Comparison of ENCODE assay signal across 11 mouse cellular contexts in the genomic region with DNA sequence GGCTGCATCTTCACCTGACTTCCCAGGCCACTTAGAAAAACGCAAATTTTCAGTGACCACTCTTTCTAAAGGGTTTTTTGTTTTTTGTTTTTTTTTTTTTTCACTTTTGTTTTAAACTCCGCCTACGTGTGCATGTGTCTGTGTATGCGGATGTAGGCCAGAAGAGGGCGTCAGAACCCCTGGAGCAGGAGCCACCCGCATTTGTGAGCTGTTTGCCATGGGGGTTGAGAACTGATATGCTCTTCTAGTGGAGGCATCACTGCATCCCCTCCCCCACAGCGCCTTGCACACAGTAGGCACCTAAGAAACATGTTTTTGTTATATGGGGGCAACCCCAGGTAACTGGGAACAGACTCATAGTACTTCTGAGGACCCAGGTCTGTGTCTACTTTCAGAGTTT. TPM values are rescaled to one million over a fixed set of nuclear protein-coding genes. Genes with fewer than 3 reads are reported as not detected.
DNase-seq lines count a peak whose midpoint lies in the region; ATAC-seq and TF ChIP-seq lines count a peak whose summit lies in the region.
"Had no signal": no experiment of that assay in that cellular context is flagged by ENCODE, and none has a peak within 500 bp of the region (broad histone marks: within the 10 kb centered on the region; RNA-seq: fewer than 3 reads in every experiment).

No protein-coding gene starts in this region.

- peaks cover 6% of the 10 kb centered on the region for H3K4me1 ChIP-seq in liver, embryonic 11.5 days (replicated peaks; ENCODE audit: control insufficient read depth, insufficient read depth, low read length)

- H3K36me3 ChIP-seq in liver, embryonic 11.5 days (ENCODE audit: control insufficient read depth, insufficient read depth, low read length): no peaks in the 10 kb centered on the region
- H3K36me3 ChIP-seq: neural tube, embryonic 12.5 days had no signal

- H3K4me2 ChIP-seq in liver, embryonic 11.5 days: no peak overlapping the region
- H3K4me2 ChIP-seq: neural tube, embryonic 12.5 days had no signal

- no peak for ATAC-seq in liver, embryonic 11.5 days (replicated peaks; ENCODE audit: low FRiP score)
- ATAC-seq in erythroblast, adult 5-6 weeks (replicated peaks; ENCODE audit: low FRiP score, poor library complexity, severe bottlenecking): no peak

- peaks cover 45% of the 10 kb centered on the region for H3K27me3 ChIP-seq in liver, embryonic 11.5 days (replicated peaks; ENCODE audit: control insufficient read depth, insufficient read depth, low read length)

- TF ChIP-seq CTCF in brain, embryonic 14.5 days (IDR thresholded peaks at IDR 0.05; ENCODE audit: borderline replicate concordance, extremely low read depth, insufficient read depth, insufficient read length): peak; percentile 52

- no peak overlapping the region for H3K27ac ChIP-seq in liver, embryonic 11.5 days (ENCODE audit: low read depth, low read length)
- H3K27ac ChIP-seq: neural tube, embryonic 12.5 days had no signal

- H3K9ac ChIP-seq in liver, embryonic 11.5 days (ENCODE audit: low read depth, low read length): no peak overlapping the region
- H3K9ac ChIP-seq: neural tube, embryonic 12.5 days had no signal

- 15% methylated on average over 7 of the region's 7 CpGs for whole genome bisulfite sequencing in liver, embryonic 11.5 days

- no peak for TF ChIP-seq POLR2A in brain, embryonic 14.5 days (IDR thresholded peaks at IDR 0.05; ENCODE audit: borderline replicate concordance, extremely low read depth, insufficient read depth, insufficient read length, poor library complexity, severe bottlenecking)

- DNase-seq in adrenal gland, postnatal 14 days: peak; percentile 41
- no peak for DNase-seq in adrenal gland, postnatal 36 days
- peak; percentile 15 for DNase-seq in liver
- DNase-seq in liver, embryonic 11.5 days (ENCODE audit: low spot score): no peak
- peak; percentile 50 for DNase-seq in brain, embryonic 14.5 days (ENCODE audit: low read depth)
- DNase-seq in mesoderm, embryonic 11.5 days (ENCODE audit: low read depth, low spot score): peak; percentile 58
- no peak for DNase-seq in spleen, postnatal 14 days (ENCODE audit: low spot score in 2 of 2)
- DNase-seq: gastrocnemius, postnatal 14 days; kidney, adult 18-20 months had no signal

- no peaks in the 10 kb centered on the region for H3K9me3 ChIP-seq in liver, embryonic 11.5 days (ENCODE audit: control insufficient read depth, low read length)
- H3K9me3 ChIP-seq: neural tube, embryonic 12.5 days had no signal

- H3K4me3 ChIP-seq in liver, embryonic 11.5 days (ENCODE audit: low read depth, low read length): no peak overlapping the region
- H3K4me3 ChIP-seq: neural tube, embryonic 12.5 days had no signal

RNA-seq across cellular contexts. Expression of a gene that starts 2.2 kb away (rescaled TPM):
- total RNA-seq in adrenal gland, postnatal 14 days (2021): 9.6 and 13.7 TPM in 2 replicates
- total RNA-seq in adrenal gland, postnatal 36 days (2021): 10 to 100 TPM; 10.2 to 15.1 TPM
- polyA plus RNA-seq in liver, embryonic 11.5 days (2014; fragmentation: Nextera tagmentation; extraction: Ambion mirVana): 1.1 TPM in 2 replicates
- polyA plus RNA-seq in brain, embryonic 14.5 days (2012; rRNA removed): 59.4 and 61.6 TPM in 2 replicates
- 0.63 TPM in 1 of 2 replicates, not detected in the other for total RNA-seq in erythroblast, adult 5-6 weeks (2015; ENCODE audit: low replicate concordance)
- 0.17 TPM in 1 of 2 replicates, not detected in the other for total RNA-seq in erythroblast, adult 5-6 weeks (2017; ENCODE audit: low replicate concordance)

Comparison
In these comparisons a context has a peak if more than half of its experiments do, and no peak if none do; other contexts are left out.
1. DNase-seq: peak in adrenal gland, postnatal 14 days (single experiment), liver (single experiment), brain, embryonic 14.5 days (single experiment) and mesoderm, embryonic 11.5 days (single experiment); none in adrenal gland, postnatal 36 days (0 of 2), liver, embryonic 11.5 days (single experiment) and spleen, postnatal 14 days (0 of 2).